Mouse (Mus musculus) heart, adult 2 months (tissue): ENCODE results near the gene Wdr18. TPM values are rescaled to one million over a fixed set of nuclear protein-coding genes. Genes with fewer than 3 reads are reported as not detected.
A peak's percentile ranks its signal among the peaks of the same experiment; 100 is the strongest.

Experiments used
- DNase-seq, 2 experiments: peaks; one replicate each; pipeline ENCODE4 v3.0.0; 2021
- H3K27ac ChIP-seq: fragments of 200-600 bp; 2 replicates; pipeline ENCODE4 v1.8.1; 2022
- H3K27me3 ChIP-seq: fragments of 200-500 bp; 2 replicates; pipeline ENCODE4 v1.6.1; 2012; ENCODE audit warnings: mild to moderate bottlenecking, low read length, inconsistent platforms, mixed read lengths; ENCODE audit not compliant: control insufficient read depth, insufficient read depth
- H3K36me3 ChIP-seq: fragments of 200-500 bp; 2 replicates; pipeline ENCODE4 v1.6.1; 2012; ENCODE audit warnings: low read length, inconsistent platforms; ENCODE audit not compliant: control insufficient read depth, insufficient read depth
- H3K4me1 ChIP-seq: fragments of 200-500 bp; 2 replicates; pipeline ENCODE4 v1.6.1; 2011; ENCODE audit warnings: low read length; ENCODE audit not compliant: control insufficient read depth, insufficient read depth
- H3K4me3 ChIP-seq: fragments of 200-600 bp; 2 replicates; pipeline ENCODE4 v1.8.1; 2022
- H3K79me2 ChIP-seq: fragments of 200-500 bp; replicated peaks from 2 replicates; pipeline ENCODE4 v1.6.1; 2012; ENCODE audit warnings: mild to moderate bottlenecking, inconsistent platforms, low read length, moderate library complexity, mixed read lengths; ENCODE audit not compliant: control insufficient read depth, insufficient read depth
- H3K9ac ChIP-seq: fragments of 200-500 bp; 2 replicates; pipeline ENCODE4 v1.6.1; 2012; ENCODE audit warnings: low read depth, mild to moderate bottlenecking, control low read depth, inconsistent platforms, low read length, mixed read lengths
- CTCF ChIP-seq: fragments of 200-600 bp; IDR thresholded peaks from 2 replicates; pipeline ENCODE4 v1.8.1; 2022; ENCODE audit warnings: antibody characterized with exemption, mild to moderate bottlenecking, moderate library complexity
- EP300 ChIP-seq: fragments of 200-500 bp; IDR thresholded peaks from 2 replicates; pipeline ENCODE4 v1.6.1; 2011; ENCODE audit warnings: low read depth, low read length, control low read depth; ENCODE audit not compliant: insufficient read depth
- POLR2A ChIP-seq: fragments of 200-500 bp; IDR thresholded peaks from 2 replicates; pipeline ENCODE4 v1.6.1; 2011; ENCODE audit warnings: mild to moderate bottlenecking, low read depth, low read length, control low read depth; ENCODE audit not compliant: insufficient read depth
- WGBS: fragments of 180-500 bp; shearing (Covaris S2); methylation state at CpG from one replicate; pipeline ENCODE4 v1.1.7; 2018; 5-methylcytosine and 5-hydroxymethylcytosine counted together
- intact Hi-C: fragments of 180-260 bp; cut with DNase I; formaldehyde crosslinking; loops from one replicate; pipeline ENCODE4 v1.15.1; 2025
- polyA plus RNA-seq: library from polyadenylated mRNA; depleted of rRNA; stranded (reverse); fragments of >200 nt; gene quantifications from 2 replicates; pipeline ENCODE4 v1.2.3, GENCODE M21; 2012
- total RNA-seq, 2 experiments: library from RNA; stranded (reverse); gene quantifications; 2 replicates each; pipeline ENCODE4 v1.2.3; 2021

The Wdr18 gene
- total and polyA plus RNA-seq, 3 experiments: 27.8 to 32.2 (median 29.4) TPM

DNA sequence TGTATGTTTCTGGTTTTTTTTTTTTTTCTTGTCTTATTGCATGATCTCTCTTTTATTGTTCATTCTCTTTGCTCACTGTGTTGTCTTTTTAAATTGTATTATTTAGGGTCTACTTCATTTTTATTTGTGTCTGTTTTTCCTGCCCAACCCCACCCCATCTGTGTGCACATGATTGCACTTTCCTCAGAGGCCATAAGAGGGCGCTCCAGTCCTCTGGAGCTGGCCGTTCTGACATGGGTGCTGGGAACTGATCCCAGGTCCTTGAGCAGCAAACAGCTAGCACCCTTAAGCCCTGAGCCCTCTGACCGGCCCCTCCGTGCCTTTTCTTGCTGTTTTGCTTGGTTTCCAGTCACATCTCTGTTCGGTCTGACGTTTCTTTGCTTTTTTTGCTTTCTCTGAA lies 31.6 kb downstream of the Wdr18 start:
- no peak for DNase-seq
- Histone ChIP-seq H3K9ac (no peak overlapping the region), H3K79me2 (no peaks in the 10 kb centered on the region; the same call in 1 of the 2 replicates), H3K4me3 (no peak overlapping the region), H3K27ac (no peak overlapping the region), H3K36me3 (no peaks in the 10 kb centered on the region), H3K27me3 (no peaks in the 10 kb centered on the region), H3K4me1 (peaks cover 14% of the 10 kb centered on the region)
- 94% methylated on average over 6 of the region's 6 CpGs for WGBS
- TF ChIP-seq CTCF (peak; percentile 49), POLR2A (no peak)
- intact Hi-C loops: no loop called here

DNA sequence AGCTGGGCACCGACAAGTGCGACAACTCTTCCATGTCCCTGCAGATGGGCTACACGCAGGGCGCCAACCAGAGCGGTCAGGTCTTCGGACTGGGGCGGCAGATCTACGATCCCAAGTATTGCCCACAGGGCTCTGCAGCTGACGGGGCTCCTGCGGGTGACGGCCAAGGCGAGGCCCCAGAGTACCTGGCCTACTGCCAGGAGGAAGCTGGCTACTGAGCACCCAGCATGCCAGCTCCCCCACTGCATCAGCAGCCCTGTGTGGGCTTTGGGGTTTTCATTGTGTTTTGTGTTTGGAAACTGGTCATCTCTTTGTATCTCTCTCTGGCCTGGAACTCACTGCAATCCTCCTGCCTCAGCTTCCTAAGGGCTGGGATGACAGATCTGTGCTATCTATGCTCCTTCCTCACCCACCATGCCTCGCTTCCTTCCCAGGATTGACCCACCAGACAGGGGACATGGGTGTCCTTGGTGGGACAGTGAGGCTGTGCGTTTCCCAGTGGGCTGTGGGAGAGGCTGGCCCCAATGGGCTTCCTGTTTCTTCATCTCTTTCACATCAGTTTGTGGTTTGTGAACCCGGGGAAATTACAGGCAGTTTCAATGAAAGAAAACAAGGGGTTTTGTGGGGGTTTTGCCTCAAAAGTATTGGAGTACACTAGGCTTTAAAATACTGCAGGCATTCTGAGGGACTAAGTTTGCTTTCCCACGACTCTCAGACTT lies 34.6 kb downstream of the Wdr18 start:
- H3K4me3 ChIP-seq: no peak overlapping the region
- 73% methylated on average over 16 of the region's 16 CpGs for WGBS
- H3K79me2 ChIP-seq: no peaks in the 10 kb centered on the region
- H3K27me3 ChIP-seq: no peaks in the 10 kb centered on the region
- H3K36me3 ChIP-seq: no peaks in the 10 kb centered on the region
- peaks cover 3% of the 10 kb centered on the region for H3K4me1 ChIP-seq
- no peak overlapping the region for H3K9ac ChIP-seq
- peak in 1 of 2 experiments; percentile 65 for DNase-seq
- intact Hi-C loops: no loop called here
- TF ChIP-seq CTCF (no peak), POLR2A (no peak), EP300 (no peak)
- H3K27ac ChIP-seq: no peak overlapping the region

DNA sequence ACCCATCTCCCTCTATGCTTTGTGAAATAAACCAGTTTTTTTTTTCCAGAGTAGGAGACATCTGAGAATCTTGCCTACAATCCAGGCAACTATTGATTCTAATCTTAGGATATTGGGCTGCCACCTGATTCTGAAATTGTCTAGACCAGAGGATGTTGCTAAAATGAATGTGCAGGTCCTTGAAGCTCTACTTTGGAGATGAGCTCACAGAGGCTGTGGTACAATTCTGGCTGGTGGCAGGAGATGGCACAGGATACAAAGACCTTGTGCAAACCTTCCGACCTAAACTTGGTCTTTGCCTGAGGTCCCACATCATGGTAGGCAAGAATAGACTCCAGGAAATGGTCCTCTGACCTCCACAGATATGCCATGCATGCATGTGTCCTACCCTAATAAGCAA lies 35.7 kb downstream of the Wdr18 start:
- Histone ChIP-seq H3K27ac (peak overlapping the region; percentile 30; the same call in 1 of the 2 replicates), H3K79me2 (no peaks in the 10 kb centered on the region), H3K27me3 (no peaks in the 10 kb centered on the region), H3K9ac (no peak overlapping the region), H3K4me3 (no peak overlapping the region), H3K4me1 (peaks cover 3% of the 10 kb centered on the region; the same call in 1 of the 2 replicates), H3K36me3 (no peaks in the 10 kb centered on the region)
- 53% methylated on average over 1 of the region's 1 CpGs for WGBS
- intact Hi-C loops: loop anchor here (2.0 kb wide), 2 partner anchors 43 to 69 kb away; partner anchors contain the start of genes Arid3a and Polr2e
- DNase-seq: no peak
- TF ChIP-seq CTCF: no peak
- TF ChIP-seq EP300: no peak
- TF ChIP-seq POLR2A: no peak

DNA sequence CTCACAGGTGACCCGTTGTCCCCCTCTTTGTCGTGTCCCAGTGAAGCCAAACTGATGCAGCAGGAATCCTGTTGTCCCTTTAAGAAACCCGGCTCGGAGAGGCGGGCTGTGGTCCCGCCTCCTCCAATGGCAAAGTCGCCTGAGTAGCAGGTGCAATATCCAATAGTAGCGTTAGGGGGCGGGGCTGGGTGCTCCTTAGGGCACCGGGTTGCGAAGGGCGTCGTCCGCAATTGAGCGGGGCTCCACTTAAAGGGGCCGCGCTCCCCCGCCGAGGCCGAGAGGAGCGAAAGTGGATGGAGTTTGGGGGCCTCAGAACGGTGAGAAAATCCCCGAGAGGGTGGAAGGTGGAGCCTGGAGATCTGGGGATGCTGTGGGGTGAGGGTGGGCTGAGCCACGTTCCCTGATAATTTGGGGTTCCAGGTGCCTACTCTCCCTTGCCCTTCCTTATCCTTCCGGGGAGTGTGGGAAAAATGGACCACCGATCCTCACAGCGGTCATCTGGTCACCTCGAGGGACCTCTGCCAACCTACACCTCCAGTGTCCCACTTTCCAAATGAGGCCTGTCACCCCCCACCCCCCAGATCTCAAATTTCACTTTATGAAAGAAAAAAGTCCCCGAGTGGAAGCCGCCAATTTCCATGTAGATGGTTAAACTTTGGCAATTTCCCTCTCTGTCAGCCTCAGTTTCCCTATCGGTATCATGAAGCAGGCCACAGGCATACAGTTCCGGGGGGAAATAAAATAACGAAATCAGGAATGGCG lies 36.5 kb downstream of the Wdr18 start, which contains the start of gene Abca7:
Gene Abca7, plus strand, starts transcription at position 223 of the 762 bp plus-strand sequence.
- peaks cover 3% of the 10 kb centered on the region; the same call in 1 of the 2 replicates for H3K4me1 ChIP-seq
- intact Hi-C loops: loop anchor here (2.0 kb wide), 2 partner anchors 42 to 70 kb away; partner anchors contain the start of genes Arid3a and Polr2e
- peak; percentile 96 to 100 for DNase-seq
- WGBS: under 1% methylated on average over 34 of the region's 34 CpGs
- H3K79me2 ChIP-seq: no peaks in the 10 kb centered on the region
- H3K9ac ChIP-seq: peak within 1 kb of the TSS; percentile 81
- no peaks in the 10 kb centered on the region for H3K27me3 ChIP-seq
- TF ChIP-seq CTCF: peak; percentile 32; the same call in 1 of the 2 replicates
- peak; percentile 58; the same call in 1 of the 2 replicates for TF ChIP-seq POLR2A
- peak; percentile 4; the same call in 1 of the 2 replicates for TF ChIP-seq EP300
- peak within 1 kb of the TSS; percentile 85 for H3K27ac ChIP-seq
- H3K36me3 ChIP-seq: no peaks in the 10 kb centered on the region
- peak within 1 kb of the TSS; percentile 88 for H3K4me3 ChIP-seq

DNA sequence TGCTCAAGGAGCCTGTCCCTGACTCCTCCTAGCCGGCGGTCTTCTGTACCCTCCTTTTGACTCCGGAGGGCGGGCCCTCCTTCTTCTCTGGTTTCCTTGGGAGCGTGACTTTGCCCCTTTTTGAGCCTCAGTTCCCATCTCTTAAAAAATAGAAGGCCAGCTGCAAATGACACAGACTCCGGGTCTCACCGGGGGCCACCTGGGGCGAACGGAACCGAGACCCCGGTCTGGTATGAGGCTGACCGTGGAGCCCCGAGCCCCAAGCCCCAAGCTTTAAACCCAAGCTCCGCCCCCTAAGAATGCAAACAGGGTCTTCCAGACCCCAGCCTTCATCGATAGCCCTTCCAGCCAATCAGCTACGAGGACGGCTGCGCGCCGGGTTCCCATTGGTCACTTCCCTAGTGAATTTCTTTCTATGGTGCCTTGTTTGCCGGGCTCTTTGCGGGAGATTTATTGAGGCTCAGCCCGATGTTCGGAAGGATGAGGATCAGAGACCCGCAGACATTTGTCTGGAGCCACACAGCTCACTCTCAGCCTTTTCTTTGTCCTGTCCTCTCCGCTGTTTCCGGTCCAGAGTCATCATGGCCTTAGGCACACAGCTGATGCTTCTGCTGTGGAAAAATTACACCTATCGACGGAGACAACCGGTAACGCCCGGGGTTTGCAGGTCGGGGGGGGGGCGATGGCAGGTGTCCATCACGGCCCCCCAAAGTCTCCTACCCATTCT lies 37.2 kb downstream of the Wdr18 start:
- TF ChIP-seq POLR2A (no peak), EP300 (no peak), CTCF (no peak)
- Histone ChIP-seq H3K9ac (peak overlapping the region; percentile 81), H3K79me2 (no peaks in the 10 kb centered on the region), H3K27ac (peak overlapping the region; percentile 85), H3K27me3 (no peaks in the 10 kb centered on the region), H3K36me3 (no peaks in the 10 kb centered on the region), H3K4me1 (peaks cover 3% of the 10 kb centered on the region; the same call in 1 of the 2 replicates), H3K4me3 (peak overlapping the region; percentile 88)
- intact Hi-C loops: loop anchor here (2.0 kb wide), 2 partner anchors 42 to 70 kb away; partner anchors contain the start of genes Arid3a and Polr2e
- DNase-seq: peak; percentile 74 to 77
- 1% methylated on average over 35 of the region's 35 CpGs for WGBS
